ENCODE assay signal across 21 mouse cellular contexts in genomic region chr15:90294353-90294922, GRCm38 (mm10).
DNase-seq lines count a peak whose midpoint lies in the region; ATAC-seq lines count a peak whose summit lies in the region.
"Had no signal": no experiment of that assay in that cellular context is flagged by ENCODE, and none has a peak within 500 bp of the region (broad histone marks: within the 10 kb centered on the region; RNA-seq: fewer than 3 reads in every experiment).

No protein-coding gene starts in this region.

- ATAC-seq in kidney, embryonic 15.5 days (replicated peaks; ENCODE audit: low FRiP score) = peak; percentile 82
- ATAC-seq in midbrain, embryonic 11.5 days (ENCODE audit: low FRiP score) = no peak
- ATAC-seq in midbrain, embryonic 16.5 days = no peak
- ATAC-seq: activated CD4-positive, CD25-positive, alpha-beta regulatory T cell, adult 4 months; forebrain, embryonic 13.5 days; forebrain, postnatal 0 days; Patski had no signal

- peaks cover 9% of the 10 kb centered on the region; the same call in 1 of the 2 replicates for H3K4me1 ChIP-seq in kidney, embryonic 15.5 days
- H3K4me1 ChIP-seq in midbrain, embryonic 11.5 days (ENCODE audit: control insufficient read depth, insufficient read depth, low read length) = peaks cover 7% of the 10 kb centered on the region
- H3K4me1 ChIP-seq in midbrain, embryonic 16.5 days (ENCODE audit: control insufficient read depth, insufficient read depth, low read length) = 0 out of 2 replicates have a peak, but pooled peaks cover 2% of the 10 kb centered on the region
- H3K4me1 ChIP-seq: embryonic facial prominence, embryonic 13.5 days; forebrain, embryonic 13.5 days; heart, embryonic 10.5 days; hindbrain, embryonic 15.5 days had no signal

- H3K27me3 ChIP-seq in kidney, embryonic 15.5 days = no peaks in the 10 kb centered on the region
- no peaks in the 10 kb centered on the region for H3K27me3 ChIP-seq in midbrain, embryonic 11.5 days (ENCODE audit: control insufficient read depth, insufficient read depth, low read length)
- H3K27me3 ChIP-seq in midbrain, embryonic 16.5 days (ENCODE audit: control insufficient read depth, insufficient read depth, low read depth, low read length) = no peaks in the 10 kb centered on the region
- H3K27me3 ChIP-seq: CH12.LX; embryonic facial prominence, embryonic 13.5 days; forebrain, embryonic 13.5 days; hindbrain, embryonic 15.5 days; Patski had no signal

- H3K9ac ChIP-seq in kidney, embryonic 15.5 days = no peak overlapping the region
- no peak overlapping the region for H3K9ac ChIP-seq in midbrain, embryonic 11.5 days (ENCODE audit: low read length)
- no peak overlapping the region for H3K9ac ChIP-seq in midbrain, embryonic 16.5 days (ENCODE audit: low read depth, low read length)
- H3K9ac ChIP-seq: embryonic facial prominence, embryonic 13.5 days; forebrain, embryonic 13.5 days; forebrain, postnatal 0 days; hindbrain, embryonic 15.5 days had no signal

- no peak overlapping the region for H3K27ac ChIP-seq in kidney, embryonic 15.5 days
- H3K27ac ChIP-seq in midbrain, embryonic 11.5 days (ENCODE audit: low read depth, low read length) = no peak overlapping the region
- no peak overlapping the region for H3K27ac ChIP-seq in midbrain, embryonic 16.5 days (ENCODE audit: low read length)
- H3K27ac ChIP-seq: embryonic facial prominence, embryonic 13.5 days; forebrain, embryonic 13.5 days; heart, embryonic 10.5 days; hindbrain, embryonic 15.5 days had no signal

- 20% methylated on average over 2 of the region's 2 CpGs for WGBS in kidney, embryonic 15.5 days
- 70% methylated on average over 2 of the region's 2 CpGs for WGBS in midbrain, embryonic 11.5 days
- 81% methylated on average over 2 of the region's 2 CpGs for WGBS in midbrain, embryonic 16.5 days

- no peak overlapping the region for H3K4me3 ChIP-seq in kidney, embryonic 15.5 days (replicated peaks)
- H3K4me3 ChIP-seq in midbrain, embryonic 11.5 days (ENCODE audit: low read depth, low read length) = no peak overlapping the region
- H3K4me3 ChIP-seq in midbrain, embryonic 16.5 days (ENCODE audit: low read depth, low read length) = no peak overlapping the region
- H3K4me3 ChIP-seq: embryonic facial prominence, embryonic 13.5 days; forebrain, embryonic 13.5 days; heart, embryonic 10.5 days; hindbrain, embryonic 15.5 days had no signal

- no peak overlapping the region for H3K4me2 ChIP-seq in kidney, embryonic 15.5 days
- H3K4me2 ChIP-seq in midbrain, embryonic 11.5 days = no peak overlapping the region
- H3K4me2 ChIP-seq in midbrain, embryonic 16.5 days (ENCODE audit: low read length) = no peak overlapping the region
- H3K4me2 ChIP-seq: embryonic facial prominence, embryonic 13.5 days; forebrain, embryonic 13.5 days; hindbrain, embryonic 15.5 days had no signal

- H3K9me3 ChIP-seq in kidney, embryonic 15.5 days (replicated peaks) = no peaks in the 10 kb centered on the region
- no peaks in the 10 kb centered on the region for H3K9me3 ChIP-seq in midbrain, embryonic 11.5 days (ENCODE audit: control insufficient read depth, low read length)
- no peaks in the 10 kb centered on the region for H3K9me3 ChIP-seq in midbrain, embryonic 16.5 days (replicated peaks; ENCODE audit: control insufficient read depth, low read length, poor library complexity, severe bottlenecking)
- H3K9me3 ChIP-seq: embryonic facial prominence, embryonic 13.5 days; forebrain, embryonic 13.5 days; heart, embryonic 10.5 days; hindbrain, embryonic 15.5 days had no signal

- H3K36me3 ChIP-seq in kidney, embryonic 15.5 days = no peaks in the 10 kb centered on the region
- no peaks in the 10 kb centered on the region for H3K36me3 ChIP-seq in midbrain, embryonic 11.5 days (ENCODE audit: control insufficient read depth, insufficient read depth, low read length)
- H3K36me3 ChIP-seq in midbrain, embryonic 16.5 days (ENCODE audit: control insufficient read depth, insufficient read depth, low read length) = no peaks in the 10 kb centered on the region
- H3K36me3 ChIP-seq: embryonic facial prominence, embryonic 13.5 days; heart, embryonic 10.5 days; hindbrain, embryonic 15.5 days had no signal

- DNase-seq in heart, adult 11 months = peak; percentile 74
- DNase-seq in heart, postnatal 4 days = no peak
- DNase-seq in kidney, adult 8-10 months = no peak
- peak; percentile 65 for DNase-seq in midbrain, embryonic 11.5 days (ENCODE audit: low spot score, missing footprints)
- DNase-seq in retina, postnatal 1 day = no peak
- DNase-seq: adrenal gland, adult 2 months; adrenal gland, postnatal 36 days; cerebellum, adult 2 months; cerebellum, postnatal 10 days; embryo, embryonic 11 days; forebrain, postnatal 0 days; gastrocnemius, postnatal 14 days had no signal

Comparison
In these comparisons a context has a peak if more than half of its experiments do, and no peak if none do; other contexts are left out.
1. DNase-seq: peak in heart, adult 11 months (single experiment) and midbrain, embryonic 11.5 days (single experiment); none in heart, postnatal 4 days (single experiment), kidney, adult 8-10 months (0 of 2) and retina, postnatal 1 day (single experiment).